In the genomic region with DNA sequence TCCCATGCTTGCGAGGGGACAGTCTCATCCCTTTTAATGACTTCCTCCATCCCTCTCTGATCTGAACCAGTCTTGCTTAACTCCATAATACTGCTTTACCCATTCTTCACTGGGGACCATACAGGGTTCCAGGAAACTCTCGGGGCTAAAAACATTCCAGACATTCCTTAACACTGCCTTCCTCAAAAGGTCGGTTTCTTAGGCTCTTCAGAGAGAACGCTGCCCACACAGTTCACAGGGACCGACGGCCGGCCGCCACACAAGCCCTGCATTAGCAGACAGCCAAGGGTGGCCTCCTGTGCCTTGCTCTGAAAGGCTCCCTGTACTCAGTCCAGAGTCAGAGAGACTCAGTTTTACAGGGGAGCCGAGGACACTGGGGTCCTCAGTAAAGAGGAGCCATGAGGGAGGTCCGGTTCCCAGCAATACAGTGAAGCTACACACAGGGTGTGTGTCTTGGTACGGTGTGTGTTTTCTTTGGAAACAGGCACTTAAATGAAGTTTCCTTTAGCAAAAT, we compare ENCODE assay signal across 10 mouse cellular contexts. TPM values are rescaled to one million over a fixed set of nuclear protein-coding genes. Genes with fewer than 3 reads are reported as not detected.
DNase-seq lines count a peak whose midpoint lies in the region; ATAC-seq lines count a peak whose summit lies in the region.
"Had no signal": no experiment of that assay in that cellular context is flagged by ENCODE, and none has a peak within 500 bp of the region (broad histone marks: within the 10 kb centered on the region; RNA-seq: fewer than 3 reads in every experiment).

No protein-coding gene starts in this region.

- H3K36me3 ChIP-seq in heart, embryonic 11.5 days (ENCODE audit: control insufficient read depth, insufficient read depth, low read length): no peaks in the 10 kb centered on the region
- no peaks in the 10 kb centered on the region for H3K36me3 ChIP-seq in hindbrain, embryonic 13.5 days

- peaks cover 34% of the 10 kb centered on the region for H3K4me1 ChIP-seq in heart, embryonic 11.5 days (ENCODE audit: control insufficient read depth, insufficient read depth, low read length)
- peaks cover 4% of the 10 kb centered on the region; the same call in 1 of the 2 replicates for H3K4me1 ChIP-seq in hindbrain, embryonic 13.5 days (replicated peaks)

- no peaks in the 10 kb centered on the region for H3K9me3 ChIP-seq in heart, embryonic 11.5 days (replicated peaks; ENCODE audit: control insufficient read depth, low read length)
- H3K9me3 ChIP-seq in hindbrain, embryonic 13.5 days: no peaks in the 10 kb centered on the region

- no peak overlapping the region for H3K4me3 ChIP-seq in heart, embryonic 11.5 days (ENCODE audit: low read depth, low read length)
- H3K4me3 ChIP-seq in hindbrain, embryonic 13.5 days: no peak overlapping the region

- peak overlapping the region; percentile 48 for H3K4me2 ChIP-seq in heart, embryonic 11.5 days
- H3K4me2 ChIP-seq in hindbrain, embryonic 13.5 days: no peak overlapping the region

- H3K9ac ChIP-seq in heart, embryonic 11.5 days (ENCODE audit: low read depth, low read length): peak overlapping the region; percentile 50; the same call in 1 of the 2 replicates
- H3K9ac ChIP-seq in hindbrain, embryonic 13.5 days: no peak overlapping the region

- peak; percentile 54 for ATAC-seq in heart, embryonic 11.5 days (replicated peaks; ENCODE audit: insufficient number of reproducible peaks, low FRiP score, low TSS enrichment)
- 0 out of 2 replicates have a peak, but pooled peaks have one; percentile 39 for ATAC-seq in hindbrain, embryonic 13.5 days (ENCODE audit: low FRiP score)
- no peak for ATAC-seq in inflammation-experienced regulatory T-cells, adult 6 months

- DNase-seq in heart, adult 9 months (ENCODE audit: low spot score in 2 of 2): no peak
- DNase-seq in embryo, embryonic 10.5 days (ENCODE audit: low spot score): peak; percentile 77
- peak; percentile 11 to 59 for DNase-seq in lung, postnatal 4 days
- no peak for DNase-seq in c-Kit-positive CD71-positive TER-119-positive erythroid progenitor cells, embryonic 14.5 days (ENCODE audit: low spot score)
- DNase-seq in gastrocnemius, postnatal 4 days (ENCODE audit: low spot score in 2 of 2): no peak
- DNase-seq: cerebellum, adult 2 months; right cerebral cortex, postnatal 4 days had no signal

- H3K27me3 ChIP-seq in heart, embryonic 11.5 days (ENCODE audit: control insufficient read depth, insufficient read depth, low read length): no peaks in the 10 kb centered on the region
- no peaks in the 10 kb centered on the region for H3K27me3 ChIP-seq in hindbrain, embryonic 13.5 days

- 11% methylated on average over 11 of the region's 11 CpGs for WGBS in heart, embryonic 11.5 days (ENCODE audit: insufficient replicate concordance)
- WGBS in hindbrain, embryonic 13.5 days: 11% methylated on average over 11 of the region's 11 CpGs

- H3K27ac ChIP-seq in heart, embryonic 11.5 days (ENCODE audit: low read depth, low read length): peak overlapping the region; percentile 94
- H3K27ac ChIP-seq in hindbrain, embryonic 13.5 days: no peak overlapping the region

RNA-seq across cellular contexts. Expression of a gene that starts 53.7 kb away (rescaled TPM):
- 55.6 and 61.9 TPM in 2 replicates for polyA plus RNA-seq in heart, embryonic 11.5 days (2014; fragmentation: Nextera tagmentation; extraction: Ambion mirVana)
- 10.1 and 11.2 TPM in 2 replicates for polyA plus RNA-seq in hindbrain, embryonic 13.5 days (2015; fragmentation: Nextera tagmentation; extraction: Ambion mirVana)
- total RNA-seq in gastrocnemius, postnatal 4 days (2021): 10 to 100 TPM; 40.7 to 49.3 TPM
- not detected for polyA plus RNA-seq in inflammation-experienced regulatory T-cells, adult 6 months (2017; shearing (Covaris generic))

RNA-seq across cellular contexts. Expression of a gene that starts 55.0 kb away (rescaled TPM):
- polyA plus RNA-seq in heart, embryonic 11.5 days (2014; fragmentation: Nextera tagmentation; extraction: Ambion mirVana): 42.4 and 44.6 TPM in 2 replicates
- 70.1 and 75.7 TPM in 2 replicates for polyA plus RNA-seq in hindbrain, embryonic 13.5 days (2015; fragmentation: Nextera tagmentation; extraction: Ambion mirVana)
- total RNA-seq in gastrocnemius, postnatal 4 days (2021): 10 to 100 TPM; 20.2 to 24.3 TPM
- under 1 TPM in 1 of 3 experiments, not detected in 2; 0.15 TPM for polyA plus RNA-seq in inflammation-experienced regulatory T-cells, adult 6 months (2017; shearing (Covaris generic))

Comparison
In these comparisons a context has a peak if more than half of its experiments do, and no peak if none do; other contexts are left out.
1. DNase-seq: peak in embryo, embryonic 10.5 days (single experiment) and lung, postnatal 4 days (2 of 2); none in heart, adult 9 months (0 of 2), c-Kit-positive CD71-positive TER-119-positive erythroid progenitor cells, embryonic 14.5 days (single experiment) and gastrocnemius, postnatal 4 days (0 of 2).
2. RNA of a gene that starts 53.7 kb away (polyA plus RNA-seq): 55.6 to 61.9 TPM in heart, embryonic 11.5 days and 10.1 to 11.2 TPM in hindbrain, embryonic 13.5 days; not detected in inflammation-experienced regulatory T-cells, adult 6 months; every median in the first group is over 10 times any median in the second.
3. RNA of a gene that starts 55.0 kb away (polyA plus RNA-seq): 70.1 to 75.7 TPM in hindbrain, embryonic 13.5 days and 42.4 to 44.6 TPM in heart, embryonic 11.5 days; 0.15 TPM in inflammation-experienced regulatory T-cells, adult 6 months; every median in the first group is over 10 times any median in the second.